Mouse (Mus musculus) heart, embryonic 11.5 days (tissue): ENCODE measurements around the gene Sacm1l. TPM values are rescaled to one million over a fixed set of nuclear protein-coding genes. Genes with fewer than 3 reads are reported as not detected.

Experiments used
- ATAC-seq: fragments of 200-750 bp; cut with Nextera tagmentation; replicated peaks from 2 replicates; pipeline ENCODE4 v1.8.0; 2017; ENCODE audit warnings: moderate library complexity; ENCODE audit not compliant: insufficient number of reproducible peaks, low FRiP score, low TSS enrichment
- H3K27ac ChIP-seq: fragments of 300-500 bp; sonication (generic); 2 replicates; pipeline ENCODE4 v1.5.1; 2014; ENCODE audit warnings: mild to moderate bottlenecking, low read depth, low read length
- H3K27me3 ChIP-seq: fragments of 300-500 bp; sonication (generic); 2 replicates; pipeline ENCODE4 v1.6.1; 2014; ENCODE audit warnings: mild to moderate bottlenecking, low read length, mixed read lengths; ENCODE audit not compliant: control insufficient read depth, insufficient read depth
- H3K36me3 ChIP-seq: fragments of 300-500 bp; sonication (generic); 2 replicates; pipeline ENCODE4 v1.6.1; 2014; ENCODE audit warnings: mild to moderate bottlenecking, low read length, moderate library complexity, mixed read lengths; ENCODE audit not compliant: control insufficient read depth, insufficient read depth
- H3K4me1 ChIP-seq: fragments of 300-500 bp; sonication (generic); 2 replicates; pipeline ENCODE4 v1.6.1; 2014; ENCODE audit warnings: low read length; ENCODE audit not compliant: control insufficient read depth, insufficient read depth
- H3K4me2 ChIP-seq: fragments of 300-500 bp; sonication (generic); 2 replicates; pipeline ENCODE4 v1.6.1; 2014; ENCODE audit warnings: mild to moderate bottlenecking, moderate library complexity
- H3K4me3 ChIP-seq: fragments of 300-500 bp; sonication (generic); 2 replicates; pipeline ENCODE4 v1.5.1; 2014; ENCODE audit warnings: low read depth, low read length
- H3K9ac ChIP-seq: fragments of 300-500 bp; sonication (generic); 2 replicates; pipeline ENCODE4 v1.6.1; 2014; ENCODE audit warnings: mild to moderate bottlenecking, low read depth, low read length, moderate library complexity
- H3K9me3 ChIP-seq: fragments of 300-500 bp; sonication (generic); replicated peaks from 2 replicates; pipeline ENCODE4 v1.6.1; 2016; ENCODE audit warnings: low read length; ENCODE audit not compliant: control insufficient read depth
- WGBS: fragments of 180-500 bp; shearing (Covaris S2); extraction: QIAGEN DNeasy Blood & Tissue Kit; methylation state at CpG from one replicate; pipeline ENCODE4 v1.1.7; 2014; ENCODE audit not compliant: insufficient replicate concordance; 5-methylcytosine and 5-hydroxymethylcytosine counted together
- polyA plus RNA-seq: library from polyadenylated mRNA; unstranded; fragments of >200 nt; fragmentation: Nextera tagmentation; extraction: Ambion mirVana; gene quantifications from 2 replicates; pipeline ENCODE4 v1.2.1, GENCODE M21; 2014

The Sacm1l gene
- polyA plus RNA-seq, 1 experiment from 2014 or later: 38.1 TPM

- no peak overlapping the region for H3K4me3 ChIP-seq
- no peaks in the 10 kb centered on the region for H3K27me3 ChIP-seq
- WGBS: 88% methylated on average over 2 of the region's 2 CpGs
- peaks cover 20% of the 10 kb centered on the region for H3K36me3 ChIP-seq
- no peaks in the 10 kb centered on the region for H3K4me1 ChIP-seq
- ATAC-seq: no peak
- no peaks in the 10 kb centered on the region for H3K9me3 ChIP-seq
- no peak overlapping the region for H3K27ac ChIP-seq
- H3K9ac ChIP-seq: no peak overlapping the region
- H3K4me2 ChIP-seq: no peak overlapping the region
Observed at GRCm38 (mm10) chr9:123515087-123515486, 14.5 kb upstream of the Sacm1l start.

- Histone ChIP-seq H3K27me3 (no peaks in the 10 kb centered on the region), H3K4me2 (no peak overlapping the region), H3K4me1 (no peaks in the 10 kb centered on the region), H3K4me3 (no peak overlapping the region), H3K27ac (peak overlapping the region; percentile 7), H3K9ac (no peak overlapping the region), H3K36me3 (peaks cover 20% of the 10 kb centered on the region), H3K9me3 (no peaks in the 10 kb centered on the region)
- 63% methylated on average over 7 of the region's 7 CpGs for WGBS
- ATAC-seq: no peak
Observed at GRCm38 (mm10) chr9:123516641-123517385, 12.7 kb upstream of the Sacm1l start.

DNA sequence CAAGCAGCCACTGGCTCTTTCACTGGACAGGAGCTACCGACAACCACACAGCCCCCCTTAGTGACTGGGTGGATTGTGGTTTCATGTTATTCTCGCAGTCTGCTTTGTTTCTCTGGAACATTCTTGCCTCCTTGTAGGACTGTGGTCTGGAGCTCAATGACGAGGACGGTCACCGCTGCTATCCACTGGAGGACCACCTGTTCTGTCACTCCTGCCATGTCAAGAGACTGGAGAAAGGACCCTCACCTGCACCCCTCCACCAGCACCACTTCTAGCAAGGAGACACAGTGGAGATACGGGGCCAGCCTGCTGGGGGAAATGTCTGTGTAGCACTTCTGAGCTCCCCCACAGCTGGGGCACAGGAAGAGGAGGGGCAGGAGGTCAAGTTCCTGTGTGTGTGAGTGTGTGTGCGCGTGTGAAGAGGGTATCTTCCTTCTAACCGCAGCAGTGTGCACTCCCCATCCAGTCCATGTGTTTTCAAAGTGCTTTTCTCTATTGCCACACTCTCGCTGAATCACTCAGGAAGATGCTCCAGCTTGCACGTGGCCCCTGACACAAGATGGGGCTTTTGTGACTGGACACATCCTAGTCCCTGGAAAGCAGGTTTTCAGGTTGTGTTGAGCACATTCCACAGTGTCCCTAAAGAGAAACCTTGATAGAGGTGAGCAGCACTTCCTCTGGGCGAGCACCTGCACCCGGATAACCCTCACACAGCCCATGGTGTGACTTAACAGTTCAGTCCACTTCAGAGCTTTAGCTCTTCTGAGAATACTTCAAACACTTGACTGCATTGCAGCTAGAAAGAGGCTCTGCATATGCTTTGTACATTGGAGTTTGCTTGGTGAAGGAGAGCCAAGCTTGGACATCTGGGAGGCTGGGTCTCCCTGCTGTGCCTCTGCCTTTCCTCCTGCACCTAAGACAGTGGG is 10.3 kb upstream of the Sacm1l start:
- WGBS: 81% methylated on average over 13 of the region's 13 CpGs
- Histone ChIP-seq H3K27me3 (no peaks in the 10 kb centered on the region), H3K36me3 (peaks cover 17% of the 10 kb centered on the region), H3K4me1 (no peaks in the 10 kb centered on the region), H3K4me2 (no peak overlapping the region), H3K4me3 (no peak overlapping the region), H3K9ac (no peak overlapping the region), H3K27ac (no peak overlapping the region), H3K9me3 (no peaks in the 10 kb centered on the region)
- no peak for ATAC-seq

DNA sequence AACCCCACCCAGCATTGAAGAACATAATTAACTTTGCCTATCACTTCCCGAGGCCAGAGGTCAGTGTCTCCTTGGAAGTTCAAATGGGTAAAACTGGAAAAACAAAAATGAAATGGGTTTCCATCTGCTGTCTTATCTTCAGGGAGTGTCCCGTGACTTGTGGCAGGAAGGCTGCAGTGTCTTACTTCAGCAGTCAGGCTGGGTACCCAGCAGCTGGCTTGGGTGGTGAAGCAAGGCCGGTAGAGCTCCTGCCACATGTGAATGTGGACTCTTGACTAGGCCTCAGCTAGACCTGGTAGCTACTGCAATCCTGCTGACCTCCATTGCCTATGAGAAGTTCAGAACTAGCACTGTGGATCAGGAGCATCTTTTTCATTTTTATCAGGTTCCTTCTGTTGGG is 8.8 kb upstream of the Sacm1l start:
- Histone ChIP-seq H3K27ac (no peak overlapping the region), H3K36me3 (peaks cover 17% of the 10 kb centered on the region)
- ATAC-seq: no peak

DNA sequence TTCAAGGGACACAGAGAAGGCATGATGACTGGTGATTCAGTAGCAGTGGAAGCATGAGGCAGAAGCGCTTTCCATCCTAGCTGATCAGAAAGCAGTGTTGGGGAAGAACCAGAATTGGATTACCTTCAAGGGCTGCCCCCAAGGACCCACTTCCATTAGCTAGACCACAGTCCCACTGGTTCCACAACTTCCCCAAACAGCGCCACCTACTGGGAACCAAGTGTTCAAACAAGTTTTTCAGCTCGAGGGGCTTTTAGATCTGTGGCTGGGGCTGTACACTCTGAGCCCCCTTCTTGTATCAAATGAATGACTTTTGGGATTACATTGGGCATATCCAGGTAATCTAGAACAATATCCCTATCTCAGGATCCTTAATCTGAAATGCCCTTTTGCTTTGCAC is 5.9 kb upstream of the Sacm1l start:
- Histone ChIP-seq H3K27ac (no peak overlapping the region), H3K4me2 (no peak overlapping the region), H3K4me1 (peaks cover 3% of the 10 kb centered on the region; the same call in 1 of the 2 replicates), H3K9me3 (no peaks in the 10 kb centered on the region), H3K36me3 (peaks cover 7% of the 10 kb centered on the region), H3K27me3 (no peaks in the 10 kb centered on the region), H3K9ac (no peak overlapping the region), H3K4me3 (no peak overlapping the region)
- ATAC-seq: no peak
- WGBS: 33% methylated on average over 3 of the region's 3 CpGs

More for the DNA sequence above, 8.8 kb upstream of the Sacm1l start:
- H3K4me3 ChIP-seq: no peak overlapping the region
- no peak overlapping the region for H3K4me2 ChIP-seq
- no peaks in the 10 kb centered on the region for H3K9me3 ChIP-seq
- H3K27me3 ChIP-seq: no peaks in the 10 kb centered on the region
- no peaks in the 10 kb centered on the region for H3K4me1 ChIP-seq
- H3K9ac ChIP-seq: no peak overlapping the region
- WGBS: 74% methylated on average over 3 of the region's 3 CpGs

DNA sequence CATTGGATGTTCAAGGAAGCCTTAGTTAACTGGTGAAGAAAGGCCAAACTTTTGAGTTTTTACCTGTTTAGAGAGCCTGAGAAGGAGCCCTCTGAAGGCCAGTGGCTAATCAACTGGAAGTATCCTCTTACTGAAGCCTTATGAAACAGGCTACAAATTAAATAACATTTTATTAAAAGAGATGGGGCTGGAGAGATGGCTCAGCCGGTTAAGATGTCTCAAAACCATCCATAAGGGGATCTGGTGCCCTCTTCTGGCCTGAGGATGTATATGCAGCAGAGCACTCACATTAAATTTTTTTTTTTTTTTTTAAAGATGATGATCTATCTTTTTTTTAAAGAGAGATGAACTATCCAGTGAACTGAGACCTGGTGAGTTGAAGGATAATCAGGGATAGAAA is 4.5 kb upstream of the Sacm1l start:
- no peak for ATAC-seq
- WGBS: 3% methylated on average over 1 of the region's 1 CpGs
- no peak overlapping the region for H3K9ac ChIP-seq
- H3K4me1 ChIP-seq: peaks cover 3% of the 10 kb centered on the region; the same call in 1 of the 2 replicates
- no peak overlapping the region for H3K4me3 ChIP-seq
- H3K9me3 ChIP-seq: no peaks in the 10 kb centered on the region
- H3K27me3 ChIP-seq: no peaks in the 10 kb centered on the region
- H3K36me3 ChIP-seq: no peaks in the 10 kb centered on the region
- H3K4me2 ChIP-seq: no peak overlapping the region
- no peak overlapping the region for H3K27ac ChIP-seq

DNA sequence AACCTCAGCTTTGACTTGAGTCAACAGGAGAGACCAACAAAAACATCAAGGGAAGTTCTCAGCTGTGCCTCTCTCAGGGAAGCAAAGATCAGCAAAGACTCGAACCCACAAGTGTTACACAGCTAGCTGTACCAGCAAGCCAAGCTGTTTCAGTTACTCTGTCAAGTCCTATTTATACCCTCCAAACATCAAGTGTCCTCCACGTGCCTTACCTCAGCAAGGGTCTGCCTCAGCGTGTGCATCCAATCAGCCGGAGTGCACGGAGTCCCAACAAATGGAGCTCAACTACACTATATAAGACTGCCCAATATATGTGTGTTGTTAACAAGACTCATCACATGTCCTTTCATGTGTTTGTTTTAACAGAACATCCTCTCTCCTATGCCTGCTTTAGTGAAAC is 3.1 kb upstream of the Sacm1l start:
- ATAC-seq: no peak

GRCm38 (mm10) chr9:123528087-123528925 is 1.3 kb upstream of the Sacm1l start:
- Histone ChIP-seq H3K27ac (peak overlapping the region; percentile 88), H3K9ac (peak overlapping the region; percentile 66), H3K36me3 (no peaks in the 10 kb centered on the region), H3K4me1 (peaks cover 10% of the 10 kb centered on the region), H3K4me3 (peak overlapping the region; percentile 95), H3K27me3 (no peaks in the 10 kb centered on the region), H3K4me2 (peak overlapping the region; percentile 62), H3K9me3 (no peaks in the 10 kb centered on the region)
- 36% methylated on average over 6 of the region's 6 CpGs for WGBS
- ATAC-seq: no peak

More for the DNA sequence above, 3.1 kb upstream of the Sacm1l start:
- H3K4me1 ChIP-seq: peaks cover 6% of the 10 kb centered on the region
- 57% methylated on average over 5 of the region's 5 CpGs for WGBS
- no peak overlapping the region for H3K27ac ChIP-seq
- no peak overlapping the region for H3K9ac ChIP-seq
- H3K9me3 ChIP-seq: no peaks in the 10 kb centered on the region
- H3K4me3 ChIP-seq: no peak overlapping the region
- no peaks in the 10 kb centered on the region for H3K36me3 ChIP-seq
- no peaks in the 10 kb centered on the region for H3K27me3 ChIP-seq
- H3K4me2 ChIP-seq: no peak overlapping the region
